Mouse (Mus musculus) urinary bladder, adult 2 months (tissue): ENCODE data around the gene Arhgef9. TPM values are rescaled to one million over a fixed set of nuclear protein-coding genes. Genes with fewer than 3 reads are reported as not detected.

ENCODE experiments used
- DNase-seq: peaks from one replicate; pipeline ENCODE4 v3.0.0; 2022; ENCODE audit warnings: low spot score
- polyA plus RNA-seq: library from polyadenylated mRNA; depleted of rRNA; stranded (reverse); fragments of >200 nt; gene quantifications from 2 replicates; pipeline ENCODE4 v1.2.3, GENCODE M21; 2012; rRNA removed

Arhgef9 gene
- 21.7 and 29.0 TPM in 2 replicates for polyA plus RNA-seq

- no peak for DNase-seq
These were observed at the start of gene Arhgef9 for GRCm38 (mm10) chrX:95196104-95196919. Arhgef9 (minus strand) TSS chrX:95196856.

GRCm38 (mm10) chrX:95238896-95239295 is 42.2 kb upstream of the Arhgef9 start:
- no peak for DNase-seq

- DNase-seq = no peak
These were observed 1.1 kb downstream of the Arhgef9 start for GRCm38 (mm10) chrX:95195363-95196103.

GRCm38 (mm10) chrX:95175978-95176377 is 20.7 kb downstream of the Arhgef9 start:
- no peak for DNase-seq

GRCm38 (mm10) chrX:95166317-95166716 is 30.3 kb downstream of the Arhgef9 start:
- DNase-seq = peak; percentile 52

DNA sequence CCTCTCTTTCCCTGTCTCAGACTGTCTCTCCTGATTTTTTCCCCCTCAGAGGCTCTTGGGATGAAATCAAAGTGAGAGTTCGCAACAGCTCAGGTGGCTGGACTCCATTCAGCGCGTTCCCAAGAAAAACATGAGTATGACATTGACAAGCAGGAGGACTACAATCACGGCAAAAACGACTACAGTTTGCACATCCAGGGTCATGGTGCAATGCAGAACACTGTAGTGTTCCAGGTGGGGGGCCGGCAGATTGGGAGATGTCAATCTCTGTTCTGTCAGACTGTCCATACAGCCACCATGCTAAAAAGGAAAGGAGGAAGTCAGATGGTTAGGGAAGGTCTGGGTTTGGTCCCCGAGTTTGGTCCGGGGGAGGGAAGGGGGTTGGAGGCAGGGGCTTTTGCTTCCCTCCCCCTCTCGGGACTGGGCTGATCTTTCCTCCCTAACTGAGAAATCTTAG is 31.0 kb downstream of the Arhgef9 start:
- DNase-seq = no peak

DNA sequence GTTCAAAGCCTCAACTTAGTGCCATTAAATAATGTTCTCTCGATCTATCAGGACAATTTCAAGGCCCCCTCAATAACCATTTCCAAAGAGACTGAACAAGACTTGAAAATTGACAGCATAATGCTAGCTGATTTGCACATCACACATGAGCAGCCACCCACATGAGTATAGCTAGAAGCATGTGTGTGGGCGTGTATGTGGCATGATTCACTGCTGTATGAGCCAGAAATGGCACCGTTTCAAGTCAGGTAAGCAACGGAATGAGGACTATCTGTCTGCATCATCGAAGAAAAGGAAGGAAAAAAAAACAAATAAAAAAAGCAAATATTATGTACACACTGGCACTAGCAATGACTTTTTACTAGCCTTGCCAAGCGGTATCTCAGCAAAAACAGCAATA is 32.5 kb downstream of the Arhgef9 start:
- DNase-seq = no peak

- DNase-seq = no peak
These were observed 33.2 kb downstream of the Arhgef9 start for GRCm38 (mm10) chrX:95163452-95163851.

DNA sequence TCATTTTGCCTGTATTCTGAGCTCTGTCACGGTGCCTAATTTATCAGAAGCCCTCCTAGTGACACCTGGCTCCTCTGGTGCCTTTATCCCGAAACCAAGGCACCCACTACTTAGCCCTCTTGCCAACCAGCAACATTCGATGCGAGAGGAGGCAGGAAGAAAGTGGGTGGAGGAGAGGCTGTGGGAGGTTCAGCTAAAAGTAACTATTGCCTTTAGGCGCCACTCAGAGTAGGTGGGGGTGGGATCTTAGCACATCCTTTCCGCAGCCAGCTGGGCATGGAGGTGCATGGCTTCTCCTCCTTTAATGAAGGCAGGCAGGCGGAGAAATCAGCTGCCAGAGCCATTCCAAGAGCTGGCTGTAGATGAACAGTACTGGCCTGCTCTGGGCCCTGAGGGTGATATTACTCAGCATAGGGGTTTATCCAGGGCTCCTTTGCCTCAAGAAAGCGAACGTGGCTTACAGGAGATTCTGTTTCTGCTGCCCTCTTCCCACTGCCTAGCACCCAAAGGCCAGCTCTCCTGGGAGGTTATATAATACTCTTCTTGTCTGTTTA is 39.7 kb downstream of the Arhgef9 start:
- no peak for DNase-seq

DNA sequence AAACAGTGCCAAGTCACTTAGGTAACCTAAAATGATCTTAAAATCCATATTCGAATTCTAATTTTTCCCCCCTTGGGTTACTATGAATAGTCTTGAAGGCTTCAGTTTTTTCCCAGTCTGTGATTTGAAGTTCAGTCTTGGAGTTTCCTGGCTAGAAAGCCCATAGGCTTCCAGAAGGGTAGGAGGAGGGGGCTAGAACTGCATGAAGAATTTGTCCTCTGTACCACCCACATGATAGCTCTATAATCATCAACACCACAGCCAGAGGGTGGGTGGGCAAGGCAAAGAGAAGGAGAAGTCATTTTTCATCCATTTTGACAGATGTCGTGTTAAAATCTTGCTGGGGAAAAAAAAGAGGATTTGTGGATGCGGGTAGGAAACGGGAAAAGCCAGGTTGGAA is 58.0 kb downstream of the Arhgef9 start:
- DNase-seq = no peak

GRCm38 (mm10) chrX:95133502-95133901 is 63.2 kb downstream of the Arhgef9 start:
- no peak for DNase-seq

DNA sequence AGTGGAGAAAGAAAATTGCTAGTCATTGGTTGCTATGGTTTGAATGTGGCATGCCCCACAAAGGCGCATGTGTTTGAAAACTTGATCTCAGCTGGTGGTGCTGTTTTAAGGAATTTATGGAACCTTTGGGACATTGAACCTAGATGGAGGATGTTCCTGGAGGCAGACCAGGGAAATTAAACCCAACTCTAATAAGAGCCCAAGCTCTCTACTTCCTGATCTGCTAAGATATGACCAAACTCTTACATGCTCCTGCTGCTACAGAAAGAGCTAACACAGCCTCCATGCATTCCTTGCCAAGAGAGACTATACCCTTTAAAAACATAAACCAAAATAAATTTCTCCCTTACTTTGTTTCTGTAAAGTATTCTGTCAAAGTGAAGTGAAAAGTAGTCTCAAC is 63.7 kb downstream of the Arhgef9 start:
- DNase-seq = no peak

GRCm38 (mm10) chrX:95131783-95132182 is 64.9 kb downstream of the Arhgef9 start:
- DNase-seq = no peak

DNA sequence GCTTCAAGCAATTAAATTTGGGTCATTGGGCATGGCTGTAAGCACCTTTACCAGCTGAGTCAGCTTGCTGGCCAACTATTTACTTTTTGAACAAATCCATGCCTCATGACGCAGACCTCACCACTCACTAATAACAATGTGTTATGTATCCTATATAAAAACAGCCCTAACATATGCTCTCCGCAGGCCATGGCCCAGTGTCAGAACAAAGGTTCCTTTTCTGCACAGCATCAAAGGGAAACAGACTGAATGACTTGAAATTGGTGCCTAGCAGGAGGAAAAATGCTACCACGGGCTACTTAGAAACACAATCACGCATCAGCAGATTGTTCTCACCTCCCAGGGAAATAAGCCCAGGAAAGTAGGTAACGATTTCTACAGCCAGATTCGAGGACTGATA is 73.2 kb downstream of the Arhgef9 start:
- DNase-seq = no peak

DNA sequence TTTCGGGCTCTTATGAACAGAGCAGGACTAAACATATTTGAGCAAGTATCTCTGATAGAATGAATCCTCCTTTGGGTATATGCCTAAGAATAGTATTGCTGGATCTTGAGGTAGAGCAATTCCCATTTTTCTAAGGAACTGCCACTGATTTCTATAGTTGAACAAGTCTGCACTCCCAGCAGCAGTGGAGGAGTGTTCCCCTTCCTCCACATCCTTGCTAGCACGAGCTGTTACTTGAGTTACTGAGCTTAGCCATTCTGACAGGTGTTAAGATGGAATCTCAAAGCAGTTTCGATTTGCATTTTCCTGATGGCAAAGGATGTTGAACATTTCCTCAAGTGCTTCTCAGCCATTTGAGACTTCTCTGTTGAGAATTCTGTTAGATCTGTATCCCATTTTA is 92.3 kb downstream of the Arhgef9 start:
- no peak for DNase-seq

- DNase-seq = no peak
These were observed 109.0 kb downstream of the Arhgef9 start for GRCm38 (mm10) chrX:95087674-95088073.

GRCm38 (mm10) chrX:95077013-95077699 is 119.5 kb downstream of the Arhgef9 start:
- DNase-seq = no peak

GRCm38 (mm10) chrX:95027907-95028306 is 168.7 kb downstream of the Arhgef9 start:
- DNase-seq = no peak

- DNase-seq = peak; percentile 55
These were observed 170.2 kb downstream of the Arhgef9 start, which contains the start of gene Spin4 for GRCm38 (mm10) chrX:95026361-95026892. Spin4 (minus strand) TSS chrX:95026682.

DNA sequence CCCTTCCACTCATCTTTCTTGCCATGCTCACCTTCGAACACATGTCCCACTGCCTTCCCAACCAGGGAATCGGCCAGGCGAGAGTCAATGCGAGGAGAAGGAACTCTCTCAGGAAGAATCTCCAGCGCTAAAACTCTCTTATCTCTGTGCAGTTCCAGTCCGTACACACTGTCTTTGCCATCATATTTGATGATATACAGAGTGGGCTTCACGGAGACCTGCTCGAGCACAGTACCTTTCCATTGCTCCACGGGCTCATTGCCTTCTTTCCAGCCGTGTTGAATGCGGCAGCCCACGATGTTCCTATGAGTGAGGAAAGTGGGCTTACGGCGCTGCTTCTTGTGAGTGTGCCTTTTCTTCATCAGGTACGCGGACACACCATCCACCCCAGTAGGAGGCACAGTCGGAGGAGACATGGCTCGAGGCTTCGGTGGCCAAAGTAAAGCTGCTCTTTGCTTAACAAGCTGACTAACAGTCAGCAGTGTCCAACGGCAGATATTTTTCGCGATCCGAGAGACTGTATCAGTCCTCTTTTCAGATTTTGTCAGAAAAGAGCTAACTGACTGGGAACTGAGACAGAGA is 170.8 kb downstream of the Arhgef9 start:
- DNase-seq = no peak

- DNase-seq = no peak
These were observed 184.6 kb downstream of the Arhgef9 start for GRCm38 (mm10) chrX:95012033-95012432.
